Mouse (Mus musculus) C2C12 (cell line): ENCODE results near the gene Tmem131. TPM values are rescaled to one million over a fixed set of nuclear protein-coding genes. Genes with fewer than 3 reads are reported as not detected.

Source experiments
- H3K27me3 ChIP-seq: one replicate; pipeline ENCODE4 v1.6.1; 2011; ENCODE audit not compliant: control insufficient read depth, insufficient read depth, insufficient read length
- H3K36me3 ChIP-seq: one replicate; pipeline ENCODE4 v1.6.1; 2011; ENCODE audit not compliant: control insufficient read depth, insufficient read depth
- H3K4me3 ChIP-seq: one replicate; pipeline ENCODE4 v1.5.1; 2011; ENCODE audit warnings: mild to moderate bottlenecking, control low read depth; ENCODE audit not compliant: poor library complexity, insufficient read depth, severe bottlenecking
- H3K79me2 ChIP-seq: one replicate; pipeline ENCODE4 v1.6.1; 2011; ENCODE audit not compliant: control insufficient read depth, insufficient read depth
- H3K79me3 ChIP-seq: one replicate; pipeline ENCODE4 v1.6.1; 2011; ENCODE audit warnings: low read depth, control low read depth
- H3ac ChIP-seq: one replicate; pipeline ENCODE3; 2011; ENCODE audit warnings: low read depth; ENCODE audit not compliant: control insufficient read depth, insufficient read length
- CEBPB ChIP-seq: IDR thresholded peaks from one replicate; pipeline ENCODE4 v1.6.1; 2011; ENCODE audit warnings: low read depth, mild to moderate bottlenecking, control low read depth, moderate library complexity
- CTCF ChIP-seq: IDR thresholded peaks from one replicate; pipeline ENCODE4 v1.5.1; 2011; ENCODE audit not compliant: control insufficient read depth, insufficient read depth, insufficient read length
- FOSL1 ChIP-seq: IDR thresholded peaks from one replicate; pipeline ENCODE4 v1.8.0; 2011; ENCODE audit warnings: mild to moderate bottlenecking, low read length; ENCODE audit not compliant: poor library complexity, insufficient read depth, severe bottlenecking
- MAX ChIP-seq: IDR thresholded peaks from one replicate; pipeline ENCODE4 v1.6.1; 2011; ENCODE audit warnings: mild to moderate bottlenecking, control low read depth
- MYOD1 ChIP-seq: IDR thresholded peaks from one replicate; pipeline ENCODE4 v1.6.1; 2011; ENCODE audit warnings: low read depth; ENCODE audit not compliant: control insufficient read depth, insufficient read length
- MYOG ChIP-seq: IDR thresholded peaks from one replicate; pipeline ENCODE4 v1.6.1; 2011; ENCODE audit not compliant: control insufficient read depth, insufficient read length; ENCODE audit errors: extremely low read depth
- USF1 ChIP-seq: IDR thresholded peaks from one replicate; pipeline ENCODE4 v1.6.1; 2011; ENCODE audit warnings: low read depth, mild to moderate bottlenecking, control low read depth, moderate library complexity
- polyA plus RNA-seq: library from polyadenylated mRNA; unstranded; fragments of >200 nt; fragmentation: generic; extraction: Trizol; gene quantifications from one replicate; pipeline ENCODE4 v1.2.1, GENCODE M21; 2012; ENCODE audit warnings: missing spikeins

Tmem131 gene
- polyA plus RNA-seq, 1 experiment, result 12.9 TPM

DNA sequence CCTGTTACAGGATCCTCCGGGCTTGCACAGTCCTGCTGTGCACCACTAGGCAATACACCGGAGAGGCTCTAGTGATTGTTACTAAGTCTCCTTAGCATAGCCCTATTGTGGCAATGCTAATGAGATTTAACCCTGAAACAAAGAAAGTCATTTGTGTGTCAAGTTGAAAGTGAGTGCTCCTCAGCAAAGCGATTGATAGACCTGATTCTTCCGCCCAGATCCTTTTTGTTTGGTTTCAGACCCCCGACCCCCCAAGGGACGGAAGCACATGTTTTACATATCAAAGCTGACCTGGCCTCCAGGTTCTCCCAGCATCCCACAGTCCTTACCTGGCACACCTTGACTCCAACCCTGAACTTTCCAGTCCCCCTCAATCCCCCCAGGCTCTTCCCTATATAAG lies 42.4 kb upstream of the Tmem131 start:
- Histone ChIP-seq H3K36me3 (no peaks in the 10 kb centered on the region), H3ac (no peak overlapping the region), H3K4me3 (no peak overlapping the region), H3K79me3 (no peaks in the 10 kb centered on the region), H3K27me3 (peaks cover 6% of the 10 kb centered on the region), H3K79me2 (no peaks in the 10 kb centered on the region)
- no peak for TF ChIP-seq FOSL1
- TF ChIP-seq MYOG, result no peak
- TF ChIP-seq MYOD1, result no peak
- TF ChIP-seq CEBPB, result no peak
- TF ChIP-seq USF1, result no peak
- no peak for TF ChIP-seq MAX
- no peak for TF ChIP-seq CTCF

- H3K36me3 ChIP-seq, result no peaks in the 10 kb centered on the region
- TF ChIP-seq MAX (no peak), FOSL1 (no peak), MYOG (no peak), MYOD1 (no peak), CEBPB (no peak), USF1 (no peak), CTCF (no peak)
- H3K79me3 ChIP-seq, result no peaks in the 10 kb centered on the region
- no peak overlapping the region for H3K4me3 ChIP-seq
- H3K27me3 ChIP-seq, result peaks cover 6% of the 10 kb centered on the region
- H3ac ChIP-seq, result no peak overlapping the region
- no peaks in the 10 kb centered on the region for H3K79me2 ChIP-seq
Measured at GRCm38 (mm10) chr1:36984406-36984805, 40.9 kb upstream of the Tmem131 start.

- Histone ChIP-seq H3K36me3 (no peaks in the 10 kb centered on the region), H3K27me3 (peaks cover 6% of the 10 kb centered on the region), H3K4me3 (no peak overlapping the region), H3ac (no peak overlapping the region), H3K79me2 (no peaks in the 10 kb centered on the region), H3K79me3 (no peaks in the 10 kb centered on the region)
- TF ChIP-seq MYOD1, result no peak
- no peak for TF ChIP-seq FOSL1
- TF ChIP-seq MYOG, result no peak
- TF ChIP-seq CTCF, result no peak
- no peak for TF ChIP-seq CEBPB
- no peak for TF ChIP-seq MAX
- TF ChIP-seq USF1, result no peak
Measured at GRCm38 (mm10) chr1:36983754-36984153, 40.3 kb upstream of the Tmem131 start.

DNA sequence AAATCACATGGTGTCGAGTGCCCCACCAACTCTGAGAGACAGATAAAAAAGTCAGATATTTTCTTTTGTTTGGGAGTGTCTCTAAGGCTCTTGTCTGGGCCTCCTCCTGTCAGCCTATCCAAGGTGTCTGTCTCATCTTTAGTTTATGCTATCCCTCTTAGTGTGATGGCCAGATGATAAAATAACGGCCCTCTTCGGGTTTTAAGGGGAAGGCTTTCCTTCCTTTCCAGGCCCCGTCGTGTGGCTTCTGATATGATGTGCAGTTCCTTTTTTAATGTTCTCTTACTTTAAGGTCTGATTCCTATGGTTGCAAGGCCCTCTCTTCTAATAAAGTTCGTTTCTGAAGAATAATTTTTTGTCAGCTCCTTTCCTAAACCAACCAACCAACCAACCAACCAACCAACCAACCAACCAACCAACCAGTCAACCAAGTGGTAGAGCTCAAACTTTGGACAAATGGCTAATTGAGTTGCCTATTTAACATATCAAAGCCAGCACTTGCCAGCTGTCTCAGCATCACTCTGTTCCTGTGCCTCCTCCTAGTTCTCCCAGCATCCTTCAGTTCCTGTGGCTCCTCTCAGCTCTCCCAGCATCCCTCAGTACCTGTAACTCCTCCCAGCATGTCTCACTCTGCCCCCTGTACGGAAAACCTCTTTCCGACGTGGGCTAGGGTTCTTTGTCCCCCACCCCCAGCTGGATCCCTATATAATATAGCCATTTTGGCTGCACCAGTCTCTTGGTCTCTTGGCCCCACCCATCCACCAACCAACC lies 38.9 kb upstream of the Tmem131 start:
- no peaks in the 10 kb centered on the region for H3K36me3 ChIP-seq
- H3ac ChIP-seq, result no peak overlapping the region
- H3K4me3 ChIP-seq, result no peak overlapping the region
- no peak for TF ChIP-seq CEBPB
- no peak for TF ChIP-seq USF1
- TF ChIP-seq CTCF, result no peak
- TF ChIP-seq MYOD1, result no peak
- no peak for TF ChIP-seq MYOG
- no peak for TF ChIP-seq MAX
- TF ChIP-seq FOSL1, result no peak
- peaks cover 6% of the 10 kb centered on the region for H3K27me3 ChIP-seq
- H3K79me2 ChIP-seq, result no peaks in the 10 kb centered on the region
- no peaks in the 10 kb centered on the region for H3K79me3 ChIP-seq

DNA sequence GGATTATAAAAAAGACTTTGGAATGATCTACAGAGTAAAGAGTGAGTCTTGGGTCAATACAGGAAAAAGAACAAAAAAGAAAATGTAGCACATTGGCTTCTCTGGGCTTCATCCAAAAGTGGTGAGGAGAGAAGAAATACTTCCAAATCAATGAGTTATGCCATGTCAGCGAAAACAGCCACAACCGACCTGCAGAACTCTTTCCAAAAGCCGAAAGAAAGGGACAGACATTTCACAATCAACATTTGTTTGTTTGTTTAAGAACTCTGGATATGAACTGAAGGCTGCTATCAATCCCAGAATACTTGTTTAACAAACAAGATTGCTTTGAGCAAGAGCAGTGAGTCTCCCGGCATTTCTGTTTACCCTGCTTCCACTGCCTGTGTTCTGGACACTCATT lies 33.3 kb upstream of the Tmem131 start:
- TF ChIP-seq MYOD1 (no peak), FOSL1 (no peak), MYOG (no peak), USF1 (no peak), CEBPB (no peak), CTCF (no peak)
- H3K79me3 ChIP-seq, result no peaks in the 10 kb centered on the region
- H3K27me3 ChIP-seq, result no peaks in the 10 kb centered on the region
- H3K4me3 ChIP-seq, result no peak overlapping the region
- no peak overlapping the region for H3ac ChIP-seq
- no peaks in the 10 kb centered on the region for H3K36me3 ChIP-seq
- no peaks in the 10 kb centered on the region for H3K79me2 ChIP-seq
